Mouse (Mus musculus) midbrain, embryonic 13.5 days (tissue): ENCODE measurements around the gene Gm572. TPM values are rescaled to one million over a fixed set of nuclear protein-coding genes. Genes with fewer than 3 reads are reported as not detected.

Experiments
- ATAC-seq: fragments of 200-750 bp; cut with Nextera tagmentation; 2 replicates; pipeline ENCODE4 v1.8.0; 2017; ENCODE audit warnings: mild to moderate bottlenecking, moderate TSS enrichment, moderate library complexity
- H3K27ac ChIP-seq: fragments of 300-500 bp; sonication (generic); 2 replicates; pipeline ENCODE4 v1.5.1; 2015; ENCODE audit warnings: inconsistent platforms, mild to moderate bottlenecking, moderate library complexity
- H3K27me3 ChIP-seq: fragments of 300-500 bp; sonication (generic); 2 replicates; pipeline ENCODE4 v1.6.1; 2015; ENCODE audit warnings: mild to moderate bottlenecking, inconsistent platforms
- H3K36me3 ChIP-seq: fragments of 300-500 bp; sonication (generic); 2 replicates; pipeline ENCODE4 v1.6.1; 2015; ENCODE audit warnings: mild to moderate bottlenecking, inconsistent platforms
- H3K4me1 ChIP-seq: fragments of 300-500 bp; sonication (generic); replicated peaks from 2 replicates; pipeline ENCODE4 v1.6.1; 2015; ENCODE audit warnings: inconsistent platforms
- H3K4me2 ChIP-seq: fragments of 300-500 bp; sonication (generic); replicated peaks from 2 replicates; pipeline ENCODE4 v1.6.1; 2015; ENCODE audit warnings: moderate library complexity, mild to moderate bottlenecking, inconsistent platforms
- H3K4me3 ChIP-seq: fragments of 300-500 bp; sonication (generic); replicated peaks from 2 replicates; pipeline ENCODE4 v1.5.1; 2015; ENCODE audit warnings: mild to moderate bottlenecking, inconsistent platforms
- H3K9ac ChIP-seq: fragments of 300-500 bp; sonication (generic); replicated peaks from 2 replicates; pipeline ENCODE4 v1.6.1; 2015; ENCODE audit warnings: mild to moderate bottlenecking, inconsistent platforms
- H3K9me3 ChIP-seq: fragments of 300-500 bp; sonication (generic); 2 replicates; pipeline ENCODE4 v1.6.1; 2016; ENCODE audit warnings: mild to moderate bottlenecking, inconsistent platforms
- WGBS: fragments of 180-500 bp; shearing (Covaris S2); methylation state at CpG from one replicate; pipeline ENCODE4 v1.1.7; 2015; 5-methylcytosine and 5-hydroxymethylcytosine counted together
- polyA plus RNA-seq: library from polyadenylated mRNA; unstranded; fragments of >200 nt; fragmentation: Nextera tagmentation; extraction: Ambion mirVana; gene quantifications from 2 replicates; pipeline ENCODE4 v1.2.1, GENCODE M21; 2015

Gm572 gene
- polyA plus RNA-seq, 1 experiment from 2014 or later: not detected

DNA sequence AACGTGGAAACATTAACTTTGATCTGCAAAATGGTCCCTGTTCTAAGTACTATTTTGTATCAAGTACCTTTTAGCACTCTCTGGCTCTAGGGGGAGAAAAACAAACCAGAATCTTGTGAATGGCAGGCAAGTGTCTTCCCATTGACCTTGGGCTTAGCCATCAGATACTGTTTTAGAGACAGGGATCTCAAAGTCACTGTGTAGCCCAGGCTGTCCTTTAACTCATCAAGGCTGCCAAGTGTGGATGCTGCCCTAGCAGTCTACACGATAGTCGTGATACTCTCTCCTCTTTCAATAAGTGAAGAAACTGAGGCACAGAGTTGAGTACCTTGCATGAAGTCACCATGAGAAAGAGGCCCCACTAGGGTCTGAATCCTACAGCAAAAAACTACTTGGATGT lies 15.9 kb upstream of the Gm572 start:
- Histone ChIP-seq H3K4me3 (peak overlapping the region; percentile 98), H3K9ac (peak overlapping the region; percentile 100), H3K4me1 (peaks cover 32% of the 10 kb centered on the region), H3K9me3 (no peaks in the 10 kb centered on the region), H3K4me2 (peak overlapping the region; percentile 85), H3K36me3 (peaks cover 29% of the 10 kb centered on the region), H3K27ac (no peak overlapping the region), H3K27me3 (no peaks in the 10 kb centered on the region)
- WGBS: 65% methylated on average over 3 of the region's 3 CpGs
- peak; percentile 43 for ATAC-seq

DNA sequence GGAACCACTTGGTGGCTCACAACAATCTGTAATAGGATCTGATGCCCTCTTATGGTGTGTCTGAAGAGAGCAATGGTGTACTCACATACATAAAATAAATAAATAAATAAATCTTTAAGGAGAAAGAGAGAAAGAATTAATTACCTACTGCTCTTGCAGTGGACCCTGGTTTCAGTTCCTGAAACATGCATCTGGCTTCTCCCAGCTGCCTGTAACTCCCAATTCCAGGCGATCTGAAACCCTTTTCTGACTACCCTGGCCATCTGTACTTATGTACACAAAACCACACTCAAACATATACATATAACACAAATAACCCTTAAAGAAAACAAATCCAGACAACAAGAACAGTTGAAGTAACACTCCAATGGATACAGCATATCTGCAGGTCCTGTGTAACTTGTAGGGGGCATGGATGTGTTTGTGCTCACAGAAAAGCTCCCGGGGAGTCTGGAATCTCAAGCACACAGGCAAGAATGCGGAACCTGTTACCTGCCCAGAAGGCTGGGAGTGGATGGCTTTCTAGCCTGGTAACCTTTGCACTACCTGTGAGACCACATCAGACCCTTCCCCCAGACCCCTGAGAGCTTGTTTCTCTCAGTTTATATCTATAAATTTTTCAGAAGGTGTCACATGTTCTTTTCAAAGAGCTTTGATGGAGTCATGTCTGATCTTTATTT lies 11.0 kb upstream of the Gm572 start:
- WGBS: 87% methylated on average over 3 of the region's 3 CpGs
- H3K27ac ChIP-seq: no peak overlapping the region

DNA sequence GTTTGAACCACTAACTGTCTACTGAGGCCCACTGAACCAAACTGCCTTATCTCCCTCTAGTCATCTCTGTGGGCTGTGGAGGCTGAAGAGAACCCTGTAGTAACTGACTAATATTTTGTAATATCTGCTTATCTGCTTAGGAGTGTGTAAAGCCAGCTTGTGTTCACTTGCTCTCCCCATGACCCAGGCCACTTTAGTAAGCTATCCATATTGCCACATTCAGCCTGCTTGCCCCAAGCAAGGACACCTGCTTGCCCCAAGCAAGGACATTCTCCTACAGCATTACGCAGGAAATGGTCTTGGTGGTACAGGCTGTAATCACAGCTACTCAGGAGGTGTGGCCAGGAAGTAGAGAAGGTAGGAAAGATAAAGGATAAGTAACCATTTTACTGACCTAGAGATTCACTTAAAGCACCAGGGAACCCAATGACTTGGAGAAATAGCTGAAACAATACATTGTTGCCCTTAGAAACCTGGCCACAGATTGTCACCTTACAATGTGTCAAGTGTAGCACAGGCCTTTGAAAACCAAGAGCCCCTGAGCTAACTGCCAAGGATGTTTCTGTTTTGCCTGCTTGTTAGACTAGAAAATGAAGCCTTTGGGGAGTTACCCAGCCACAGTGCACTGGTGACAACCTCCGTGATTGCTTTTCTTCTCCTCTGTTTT lies 9.6 kb upstream of the Gm572 start:
- no peak for ATAC-seq
- 73% methylated on average over 2 of the region's 2 CpGs for WGBS

More for the DNA sequence above, 11.0 kb upstream of the Gm572 start:
- H3K36me3 ChIP-seq: no peaks in the 10 kb centered on the region
- no peak for ATAC-seq
- no peak overlapping the region for H3K4me3 ChIP-seq
- H3K9me3 ChIP-seq: no peaks in the 10 kb centered on the region
- H3K4me1 ChIP-seq: 0 out of 2 replicates have a peak, but pooled peaks cover 2% of the 10 kb centered on the region
- no peak overlapping the region for H3K9ac ChIP-seq
- H3K4me2 ChIP-seq: no peak overlapping the region
- H3K27me3 ChIP-seq: no peaks in the 10 kb centered on the region

GRCm38 (mm10) chr4:148635309-148635708 lies 7.8 kb upstream of the Gm572 start:
- Histone ChIP-seq H3K4me2 (no peak overlapping the region), H3K9me3 (no peaks in the 10 kb centered on the region), H3K27me3 (no peaks in the 10 kb centered on the region), H3K4me3 (no peak overlapping the region), H3K36me3 (no peaks in the 10 kb centered on the region), H3K27ac (no peak overlapping the region), H3K9ac (no peak overlapping the region), H3K4me1 (no peaks in the 10 kb centered on the region)
- ATAC-seq: no peak
- 92% methylated on average over 2 of the region's 2 CpGs for WGBS

More for the DNA sequence above, 9.6 kb upstream of the Gm572 start:
- H3K27ac ChIP-seq: no peak overlapping the region
- H3K4me2 ChIP-seq: no peak overlapping the region
- no peaks in the 10 kb centered on the region for H3K9me3 ChIP-seq
- no peak overlapping the region for H3K4me3 ChIP-seq
- H3K27me3 ChIP-seq: no peaks in the 10 kb centered on the region
- H3K4me1 ChIP-seq: no peaks in the 10 kb centered on the region
- H3K9ac ChIP-seq: no peak overlapping the region
- H3K36me3 ChIP-seq: no peaks in the 10 kb centered on the region

- H3K4me2 ChIP-seq: no peak overlapping the region
- H3K9me3 ChIP-seq: no peaks in the 10 kb centered on the region
- H3K9ac ChIP-seq: no peak overlapping the region
- H3K27me3 ChIP-seq: no peaks in the 10 kb centered on the region
- no peak overlapping the region for H3K27ac ChIP-seq
- no peaks in the 10 kb centered on the region for H3K36me3 ChIP-seq
- ATAC-seq: no peak
- no peaks in the 10 kb centered on the region for H3K4me1 ChIP-seq
- H3K4me3 ChIP-seq: no peak overlapping the region
- WGBS: 72% methylated on average over 9 of the region's 9 CpGs
Observed at GRCm38 (mm10) chr4:148638302-148638701, 4.8 kb upstream of the Gm572 start.

DNA sequence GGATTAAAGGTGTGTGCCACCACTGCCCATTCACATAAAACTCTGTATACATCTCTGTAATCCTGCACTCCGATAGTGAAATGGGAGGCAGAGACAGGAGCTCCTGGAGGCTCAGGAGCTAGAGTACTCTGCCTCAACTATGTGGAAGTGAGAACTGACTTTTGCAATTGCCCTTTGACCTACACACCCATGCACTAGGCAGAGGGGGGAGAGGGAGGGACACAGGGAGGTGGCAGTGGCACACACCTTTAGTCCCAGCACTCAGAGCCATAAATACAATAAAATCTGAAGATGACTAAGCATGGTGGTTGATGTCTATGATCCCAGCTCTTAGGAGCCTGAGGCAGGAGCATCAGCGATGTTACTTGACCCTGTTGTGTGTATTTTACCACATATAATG lies 3.7 kb upstream of the Gm572 start:
- Histone ChIP-seq H3K9ac (no peak overlapping the region), H3K36me3 (no peaks in the 10 kb centered on the region), H3K4me3 (no peak overlapping the region), H3K4me1 (no peaks in the 10 kb centered on the region), H3K27ac (no peak overlapping the region), H3K27me3 (no peaks in the 10 kb centered on the region), H3K9me3 (no peaks in the 10 kb centered on the region), H3K4me2 (no peak overlapping the region)
- no peak for ATAC-seq
- WGBS: 88% methylated on average over 2 of the region's 2 CpGs

- no peak for ATAC-seq
- Histone ChIP-seq H3K9me3 (no peaks in the 10 kb centered on the region), H3K27me3 (no peaks in the 10 kb centered on the region), H3K4me3 (no peak overlapping the region), H3K36me3 (no peaks in the 10 kb centered on the region), H3K4me1 (no peaks in the 10 kb centered on the region), H3K27ac (no peak overlapping the region), H3K9ac (no peak overlapping the region), H3K4me2 (no peak overlapping the region)
- WGBS: 75% methylated on average over 5 of the region's 5 CpGs
Observed at GRCm38 (mm10) chr4:148641121-148641520, 2.0 kb upstream of the Gm572 start.

GRCm38 (mm10) chr4:148644157-148644511 lies 1.0 kb downstream of the Gm572 start:
- ATAC-seq: no peak
- Histone ChIP-seq H3K4me3 (no peak overlapping the region), H3K4me1 (no peaks in the 10 kb centered on the region), H3K27ac (no peak overlapping the region), H3K9me3 (no peaks in the 10 kb centered on the region), H3K27me3 (no peaks in the 10 kb centered on the region), H3K36me3 (no peaks in the 10 kb centered on the region), H3K4me2 (no peak overlapping the region; the same call in 1 of the 2 replicates), H3K9ac (no peak overlapping the region)
- WGBS: 9% methylated on average over 9 of the region's 9 CpGs

DNA sequence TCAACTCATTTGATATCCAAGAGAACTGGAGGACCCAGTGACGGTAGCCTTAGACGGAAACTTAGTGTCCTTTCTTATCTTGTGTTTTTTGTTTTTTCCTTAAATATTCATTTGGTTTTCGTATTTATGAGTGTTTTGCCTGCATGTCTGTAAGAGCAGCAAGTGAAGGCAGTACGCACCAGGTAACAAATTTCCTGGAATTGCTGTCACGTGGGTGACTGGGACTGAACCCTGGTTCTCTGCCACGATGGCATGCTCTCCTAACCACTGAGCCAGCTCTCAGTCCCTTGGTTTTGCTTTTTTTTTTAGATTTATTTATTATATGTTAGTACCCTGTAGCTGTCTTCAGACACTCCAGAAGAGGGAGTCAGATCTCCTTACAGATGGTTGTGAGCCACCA lies 1.8 kb downstream of the Gm572 start:
- Histone ChIP-seq H3K27me3 (no peaks in the 10 kb centered on the region), H3K36me3 (no peaks in the 10 kb centered on the region), H3K4me1 (no peaks in the 10 kb centered on the region), H3K4me3 (no peak overlapping the region), H3K9me3 (no peaks in the 10 kb centered on the region), H3K27ac (no peak overlapping the region), H3K9ac (no peak overlapping the region), H3K4me2 (no peak overlapping the region)
- WGBS: 90% methylated on average over 6 of the region's 6 CpGs
- ATAC-seq: no peak

GRCm38 (mm10) chr4:148646616-148647015 lies 3.5 kb downstream of the Gm572 start:
- Histone ChIP-seq H3K36me3 (no peaks in the 10 kb centered on the region), H3K27ac (no peak overlapping the region), H3K27me3 (no peaks in the 10 kb centered on the region), H3K9ac (no peak overlapping the region), H3K4me1 (no peaks in the 10 kb centered on the region), H3K4me3 (no peak overlapping the region), H3K9me3 (no peaks in the 10 kb centered on the region), H3K4me2 (no peak overlapping the region)
- 77% methylated on average over 11 of the region's 11 CpGs for WGBS
- no peak for ATAC-seq

DNA sequence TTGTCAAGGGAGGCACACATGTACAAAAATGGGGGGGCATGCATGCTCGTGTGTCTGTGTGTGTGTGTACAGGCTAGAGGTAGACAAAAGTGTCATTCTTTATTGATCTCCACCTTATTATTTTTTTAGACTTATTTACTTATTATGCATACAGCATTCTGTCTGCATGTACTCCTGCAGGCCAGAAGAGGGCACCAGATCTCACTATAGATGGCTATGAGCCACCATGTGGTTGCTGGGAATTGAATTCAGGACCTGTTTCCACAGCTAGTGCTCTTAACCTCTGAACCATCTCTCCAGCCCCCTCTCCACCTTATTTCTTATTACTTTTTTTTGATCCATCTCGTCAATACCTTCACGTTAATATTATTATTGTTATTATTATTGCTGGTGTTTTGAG lies 6.2 kb downstream of the Gm572 start:
- WGBS: 62% methylated on average over 3 of the region's 3 CpGs

GRCm38 (mm10) chr4:148651045-148651444 lies 7.9 kb downstream of the Gm572 start:
- H3K4me2 ChIP-seq: no peak overlapping the region
- H3K9ac ChIP-seq: no peak overlapping the region
- H3K36me3 ChIP-seq: no peaks in the 10 kb centered on the region
- ATAC-seq: no peak
- no peaks in the 10 kb centered on the region for H3K4me1 ChIP-seq
- H3K4me3 ChIP-seq: no peak overlapping the region
- H3K27me3 ChIP-seq: no peaks in the 10 kb centered on the region
- no peak overlapping the region for H3K27ac ChIP-seq
- H3K9me3 ChIP-seq: no peaks in the 10 kb centered on the region
- WGBS: 80% methylated on average over 9 of the region's 9 CpGs

More for the DNA sequence above, 6.2 kb downstream of the Gm572 start:
- Histone ChIP-seq H3K27ac (no peak overlapping the region), H3K9me3 (no peaks in the 10 kb centered on the region), H3K4me2 (no peak overlapping the region), H3K4me1 (no peaks in the 10 kb centered on the region), H3K36me3 (no peaks in the 10 kb centered on the region), H3K9ac (no peak overlapping the region), H3K27me3 (no peaks in the 10 kb centered on the region), H3K4me3 (no peak overlapping the region)
- ATAC-seq: no peak
